Mouse (Mus musculus) bone marrow macrophage, adult 2 months (primary cell): ENCODE measurements around the gene Rpl32.

ENCODE experiments used
- CTCF ChIP-seq: IDR thresholded peaks from 2 replicates; pipeline ENCODE4 v1.5.1; 2012; ENCODE audit warnings: low read depth, mild to moderate bottlenecking, low read length, moderate library complexity
- POLR2A ChIP-seq: IDR thresholded peaks from 2 replicates; pipeline ENCODE4 v1.6.1; 2012; ENCODE audit warnings: mild to moderate bottlenecking, low read depth, low read length, borderline replicate concordance

GRCm38 (mm10) chr6:115759461-115759860 is 49.1 kb downstream of the Rpl32 start:
- TF ChIP-seq CTCF: no peak
- TF ChIP-seq POLR2A: no peak
